Mouse (Mus musculus) retina, postnatal 7 days (tissue): ENCODE measurements around the gene Extl1.

ENCODE experiments used
- DNase-seq: peaks from one replicate; pipeline ENCODE4 v3.0.0-alpha.2; 2012; ENCODE audit warnings: low read depth, low spot score

Gene Extl1

GRCm38 (mm10) chr4:134391636-134392035 is 8.0 kb upstream of the Extl1 start:
- DNase-seq, result no peak

GRCm38 (mm10) chr4:134388397-134388796 is 4.7 kb upstream of the Extl1 start:
- DNase-seq, result no peak

- no peak for DNase-seq
These were observed 3.6 kb upstream of the Extl1 start for GRCm38 (mm10) chr4:134387268-134387667.

DNA sequence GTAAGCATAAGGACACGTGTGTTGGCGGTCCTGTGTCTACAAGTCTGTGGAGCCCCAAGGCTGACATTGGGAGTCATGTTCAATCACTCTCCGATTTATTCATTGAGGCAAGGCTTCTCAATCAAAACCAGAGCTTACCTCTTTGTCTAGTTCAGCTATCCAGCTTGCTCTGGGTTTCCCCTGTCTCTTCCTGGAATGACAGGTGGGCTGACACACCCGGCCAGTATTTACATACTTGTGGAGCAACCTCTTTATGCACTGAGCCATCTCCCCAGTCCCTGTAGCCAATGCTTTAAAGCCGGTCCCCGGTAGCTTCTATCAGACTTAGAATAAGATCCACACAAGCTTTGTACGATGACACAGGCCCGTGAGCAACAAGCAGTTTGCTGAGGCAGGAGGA is 4.1 kb downstream of the Extl1 start:
- no peak for DNase-seq

GRCm38 (mm10) chr4:134378089-134378615 is 5.5 kb downstream of the Extl1 start:
- DNase-seq, result no peak

DNA sequence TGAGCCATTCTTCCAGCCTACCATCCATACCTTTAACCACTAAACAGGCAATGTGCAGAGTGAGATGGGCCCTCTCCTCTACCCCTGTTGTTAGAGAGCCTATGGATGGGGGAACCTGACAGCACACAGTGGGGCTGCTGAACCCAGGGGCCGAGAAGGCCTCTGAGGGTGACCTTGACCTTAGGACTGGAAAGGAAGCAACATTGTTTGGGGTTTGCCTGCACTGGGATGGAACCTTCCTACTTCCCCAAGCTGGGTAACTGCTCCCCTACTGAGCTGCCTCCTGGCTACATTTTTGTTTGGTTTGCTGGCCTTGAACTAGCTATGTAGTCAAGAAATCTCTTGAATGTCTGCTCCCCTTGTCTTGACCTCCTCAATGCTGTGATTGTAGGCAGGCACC is 9.3 kb downstream of the Extl1 start:
- DNase-seq, result no peak

GRCm38 (mm10) chr4:134373295-134373694 is 10.4 kb downstream of the Extl1 start:
- no peak for DNase-seq

DNA sequence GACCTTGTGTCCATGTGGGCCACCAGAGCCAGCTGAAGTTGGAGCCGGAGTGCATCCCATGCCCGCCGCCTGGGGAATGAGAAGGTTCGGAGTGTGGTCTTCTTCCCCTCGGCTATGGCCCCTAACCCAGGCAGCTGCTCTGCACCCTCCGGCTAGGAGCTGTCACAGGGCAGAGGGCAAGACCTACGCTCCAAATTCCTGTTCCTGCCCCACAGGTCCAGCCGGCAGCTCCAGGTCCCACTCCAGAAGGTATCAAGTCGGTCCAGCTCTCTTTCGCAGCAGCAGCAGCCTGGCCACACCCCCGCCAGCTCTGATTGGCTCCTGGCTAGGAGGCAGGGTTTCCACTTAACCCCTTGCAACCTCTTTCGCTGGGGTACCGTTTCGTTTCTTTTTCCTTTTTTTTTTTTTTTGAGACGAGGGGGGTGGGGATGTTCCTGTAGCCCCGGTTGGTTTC is 11.3 kb downstream of the Extl1 start:
- no peak for DNase-seq

DNA sequence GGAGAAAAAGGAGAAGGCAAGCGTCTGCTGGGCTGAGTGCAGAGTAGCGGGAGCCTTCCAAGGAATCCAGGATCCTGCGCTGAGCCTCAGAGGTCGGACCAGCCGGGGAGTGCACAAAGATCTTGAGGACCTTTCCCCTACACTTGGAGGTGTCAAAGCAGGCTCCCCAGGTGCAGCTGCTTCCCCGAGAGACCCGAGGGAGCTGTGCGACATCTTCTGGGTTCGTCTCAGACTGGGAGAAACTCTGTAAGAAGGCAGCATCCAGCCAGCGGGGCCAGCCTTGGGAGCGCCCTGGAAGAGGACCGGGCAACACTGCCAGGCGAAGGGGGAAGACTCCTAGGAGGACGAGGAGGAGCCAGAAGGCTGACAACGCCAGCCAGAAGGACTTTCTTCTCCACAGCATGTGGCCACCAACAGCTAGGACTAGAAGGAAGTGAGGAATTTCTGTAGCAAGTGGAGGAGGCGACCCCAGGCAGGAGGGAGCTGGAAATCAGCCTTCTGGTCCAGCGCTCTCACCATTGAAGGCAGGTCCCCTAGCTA is 12.3 kb downstream of the Extl1 start:
- DNase-seq, result no peak

- DNase-seq, result no peak
These were observed 12.9 kb downstream of the Extl1 start for GRCm38 (mm10) chr4:134370649-134371221.

DNA sequence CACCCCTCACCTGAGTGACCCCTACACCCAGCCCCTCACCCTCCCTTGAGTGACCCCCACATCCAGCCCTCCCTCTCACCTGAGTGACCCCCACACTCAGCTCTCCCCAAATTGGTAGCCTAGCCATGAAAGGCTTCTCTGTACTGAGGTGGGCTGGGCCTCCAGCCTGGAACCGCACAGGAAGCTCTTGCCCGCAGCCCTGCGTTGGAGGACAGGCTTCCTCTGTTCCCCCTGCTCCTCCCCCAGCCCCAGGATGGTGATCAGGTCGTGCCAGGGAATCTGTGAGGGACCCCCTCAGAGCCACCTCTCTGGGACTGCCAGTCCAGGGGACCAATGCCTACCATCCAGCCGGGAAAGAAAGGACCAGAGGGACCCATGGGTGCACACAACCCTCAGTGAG is 18.4 kb downstream of the Extl1 start:
- DNase-seq, result no peak

- DNase-seq, result no peak
These were observed 21.1 kb downstream of the Extl1 start for GRCm38 (mm10) chr4:134362586-134362985.

DNA sequence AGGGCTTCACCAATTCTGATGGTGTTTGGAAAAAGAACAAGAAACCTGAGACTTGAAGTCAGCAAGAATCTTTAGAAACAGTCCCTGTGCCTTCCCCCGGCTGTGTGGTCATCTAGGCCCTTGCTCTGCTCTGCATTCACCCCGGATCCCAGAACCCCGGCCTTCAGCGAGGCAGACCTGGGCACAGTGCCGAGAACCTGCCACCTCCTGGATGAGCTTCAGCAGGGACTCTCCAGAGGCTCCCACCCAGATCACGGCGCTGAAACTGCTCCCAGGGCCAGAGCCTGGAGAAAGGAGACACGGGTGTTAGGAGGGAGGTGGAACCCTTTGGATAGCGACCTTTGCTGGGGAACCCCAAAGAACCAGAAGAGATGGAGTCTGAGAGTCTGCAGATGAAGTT is 21.5 kb downstream of the Extl1 start:
- DNase-seq, result no peak

DNA sequence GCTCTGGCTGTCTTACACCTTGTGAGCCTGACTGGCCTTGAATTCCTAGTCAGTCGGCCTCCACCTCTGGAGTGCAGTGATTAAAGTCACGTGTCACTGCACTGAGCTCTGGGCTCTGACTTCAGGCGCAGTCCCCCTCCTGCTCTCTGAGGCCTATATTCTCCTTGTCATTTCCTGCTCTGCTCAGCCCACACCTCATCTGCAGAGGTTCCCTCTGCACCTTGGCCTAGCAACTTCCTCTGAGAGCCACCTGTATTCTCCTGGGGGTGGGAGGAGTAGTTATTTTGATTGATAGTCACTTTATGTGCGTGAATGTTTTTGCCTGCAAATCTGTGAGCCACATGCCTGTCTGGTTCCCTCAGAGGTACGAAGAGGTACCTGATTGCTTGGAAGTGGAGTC is 22.4 kb downstream of the Extl1 start:
- DNase-seq, result no peak

DNA sequence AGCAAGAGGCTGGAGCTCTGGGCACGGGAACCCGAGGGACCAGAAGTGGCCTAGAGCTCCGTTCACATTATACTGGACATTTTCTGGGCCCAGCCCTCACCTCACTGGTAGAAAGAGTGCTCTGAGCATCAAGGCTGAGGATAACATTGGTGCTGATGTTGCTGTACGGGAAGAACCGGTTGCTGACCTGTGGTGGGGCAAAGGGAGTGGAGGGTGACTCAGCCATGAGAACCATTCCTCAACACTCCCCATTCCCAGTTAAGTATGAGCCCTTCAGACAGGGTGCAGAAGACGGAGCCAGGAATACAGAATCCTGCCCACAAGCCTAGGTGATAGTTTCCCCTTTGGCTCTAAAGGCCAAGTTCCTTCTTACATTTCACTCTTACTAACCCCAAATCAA is 24.0 kb downstream of the Extl1 start:
- DNase-seq, result no peak

DNA sequence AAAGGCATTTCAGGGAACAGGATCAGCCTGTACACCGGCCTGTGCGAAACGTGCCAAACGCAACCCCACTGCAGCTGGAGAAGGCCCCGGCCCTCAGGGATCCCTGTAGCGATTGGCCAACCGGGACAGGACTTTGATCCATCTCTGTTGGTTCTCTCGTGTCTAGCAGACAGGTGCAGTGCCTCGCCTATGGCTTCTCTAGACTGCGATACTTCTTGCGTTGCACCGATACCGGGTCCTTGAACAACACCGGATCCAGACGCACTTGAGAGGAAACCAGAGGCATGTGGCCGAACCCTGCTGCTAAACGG is 26.2 kb downstream of the Extl1 start:
- no peak for DNase-seq

GRCm38 (mm10) chr4:134356591-134357460 is 26.8 kb downstream of the Extl1 start:
- peak; percentile 60 for DNase-seq

DNA sequence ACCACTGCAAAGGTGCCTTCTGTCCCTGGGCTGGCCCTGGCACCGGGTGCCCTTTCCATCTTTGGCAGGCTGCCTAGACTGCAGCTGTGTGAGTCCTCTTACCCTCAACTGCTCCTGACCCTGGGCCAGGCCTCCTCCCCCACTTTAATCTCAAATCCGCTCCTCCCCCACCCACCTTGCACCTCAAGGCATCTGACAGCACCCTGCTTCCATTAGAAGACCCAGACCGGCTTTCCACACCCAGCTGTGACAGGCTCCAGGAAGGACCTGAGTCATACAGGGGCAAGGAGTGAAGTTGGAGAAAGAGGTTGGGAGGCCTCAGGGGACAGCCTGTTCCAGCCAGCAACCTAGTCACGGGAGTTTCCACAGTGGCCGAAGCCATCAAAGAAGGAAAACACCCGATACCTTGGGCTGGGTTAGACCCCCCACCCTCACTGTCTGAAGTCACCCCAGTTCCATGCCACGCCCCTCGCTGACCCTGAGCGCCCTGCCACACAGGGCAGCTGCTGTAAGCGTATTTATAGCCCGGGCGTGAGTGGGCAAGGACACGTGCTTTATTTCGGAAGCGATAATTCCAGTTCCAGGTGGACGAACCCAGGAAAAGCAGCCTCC is 27.7 kb downstream of the Extl1 start:
- DNase-seq, result no peak

DNA sequence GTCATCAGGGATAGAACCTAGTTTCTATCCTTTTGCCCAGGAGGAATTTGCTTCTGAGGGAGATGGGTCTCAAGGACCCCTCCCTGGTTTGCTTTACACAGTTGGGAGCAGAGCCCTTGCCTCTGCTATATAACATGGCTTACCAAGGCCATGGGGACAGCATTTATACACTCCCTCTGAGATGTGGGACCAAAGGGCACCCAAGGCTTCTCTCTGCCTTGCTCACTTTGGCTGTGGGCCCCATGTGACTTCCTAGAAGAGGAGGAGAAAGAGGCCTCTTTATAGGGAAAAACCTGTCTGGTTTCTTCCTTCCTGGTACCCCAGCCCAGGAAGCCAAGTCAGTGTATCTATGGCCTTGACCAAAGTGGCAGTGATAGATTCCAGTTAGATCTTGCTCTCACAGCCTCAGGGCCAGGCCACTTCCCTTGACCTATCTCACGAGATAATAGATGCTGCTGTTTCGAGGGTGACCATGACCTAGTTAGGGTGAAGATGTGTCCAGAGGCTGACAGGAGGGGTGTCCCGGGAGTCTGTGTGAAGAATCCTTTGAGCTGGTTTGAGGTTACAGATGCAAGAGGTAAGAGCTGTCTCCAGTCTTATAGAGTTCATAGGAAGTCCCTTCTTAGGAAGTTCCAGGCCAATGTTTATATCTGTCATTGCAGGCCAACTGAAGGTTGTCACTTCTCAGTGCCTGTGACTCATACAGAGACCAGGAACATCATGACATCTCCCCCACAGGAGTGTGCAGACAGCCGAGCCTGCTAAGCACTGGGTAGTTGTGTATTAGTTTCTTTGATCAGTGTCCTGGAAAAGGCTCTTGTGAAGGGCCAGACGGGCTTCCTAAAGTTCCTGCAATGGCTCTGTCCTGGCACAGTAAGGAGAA is 29.9 kb downstream of the Extl1 start:
- no peak for DNase-seq

DNA sequence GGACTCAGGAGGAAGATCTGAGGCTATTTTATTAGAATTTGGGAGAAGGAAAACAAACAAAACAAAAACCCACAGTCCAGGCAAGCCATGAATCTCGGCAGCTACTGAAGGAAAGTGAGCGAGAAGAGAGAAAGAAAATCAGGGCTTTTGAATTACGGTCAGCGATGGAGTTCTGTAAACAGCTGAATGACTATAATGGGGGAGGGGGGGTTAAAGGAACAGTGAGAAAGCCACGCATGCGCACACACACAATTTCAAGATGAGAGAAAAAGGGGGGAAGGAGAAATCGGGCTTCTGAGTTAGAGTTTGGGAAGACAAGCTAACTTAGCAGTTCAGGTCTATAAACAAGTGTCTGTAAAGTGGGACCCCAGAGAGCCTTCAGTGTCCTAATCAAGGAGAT is 30.7 kb downstream of the Extl1 start:
- no peak for DNase-seq

DNA sequence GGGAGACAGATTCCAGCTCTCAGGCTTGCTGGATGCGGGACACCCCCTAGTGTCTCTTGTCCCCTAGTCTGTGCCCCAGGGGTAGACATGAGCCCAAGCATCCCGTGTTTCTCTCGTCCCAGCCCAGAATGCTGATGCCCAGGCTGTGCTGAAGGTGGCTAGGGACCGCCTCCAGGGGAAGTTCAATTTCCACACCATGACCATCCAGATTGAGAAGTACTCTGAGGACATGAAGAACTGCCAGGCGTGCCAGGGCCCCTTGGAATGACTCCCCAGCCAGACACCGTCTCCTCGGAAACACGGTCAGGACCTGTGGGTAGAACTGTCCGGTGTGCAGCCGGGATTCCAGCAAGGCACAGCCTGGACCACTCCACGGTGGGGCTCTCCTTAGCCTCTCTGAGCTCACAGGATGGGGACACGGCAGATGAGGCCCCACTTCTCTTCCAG is 31.4 kb downstream of the Extl1 start:
- DNase-seq, result no peak
